Mouse (Mus musculus) midbrain, embryonic 10.5 days (tissue): Measurements from ENCODE around the gene Paqr8. TPM values are rescaled to one million over a fixed set of nuclear protein-coding genes. Genes with fewer than 3 reads are reported as not detected.
A peak's percentile ranks its signal among the peaks of the same experiment; 100 is the strongest.

Experiments
- DNase-seq: peaks from one replicate; pipeline ENCODE4 v3.0.0-alpha.2; 2017; ENCODE audit warnings: low spot score
- H3K27ac ChIP-seq: fragments of 300-500 bp; sonication (generic); replicated peaks from 2 replicates; pipeline ENCODE4 v1.5.1; 2016; ENCODE audit warnings: mild to moderate bottlenecking
- H3K27me3 ChIP-seq: fragments of 300-500 bp; sonication (generic); 2 replicates; pipeline ENCODE4 v1.6.1; 2016; ENCODE audit warnings: low read depth, mild to moderate bottlenecking; ENCODE audit not compliant: poor library complexity, severe bottlenecking
- H3K36me3 ChIP-seq: fragments of 300-500 bp; sonication (generic); 2 replicates; pipeline ENCODE4 v1.6.1; 2016; ENCODE audit warnings: mild to moderate bottlenecking, moderate library complexity
- H3K4me1 ChIP-seq: fragments of 300-500 bp; sonication (generic); 2 replicates; pipeline ENCODE4 v1.6.1; 2016
- H3K4me3 ChIP-seq: fragments of 300-500 bp; sonication (generic); 2 replicates; pipeline ENCODE4 v1.5.1; 2016; ENCODE audit warnings: mild to moderate bottlenecking, moderate library complexity
- H3K9me3 ChIP-seq: fragments of 300-500 bp; sonication (generic); replicated peaks from 2 replicates; pipeline ENCODE4 v1.6.1; 2016; ENCODE audit warnings: mild to moderate bottlenecking
- WGBS: fragments of 180-500 bp; shearing (Covaris S2); methylation state at CpG from one replicate; pipeline ENCODE4 v1.1.7; 2016; 5-methylcytosine and 5-hydroxymethylcytosine counted together
- polyA plus RNA-seq: library from polyadenylated mRNA; unstranded; fragments of >200 nt; fragmentation: Nextera tagmentation; extraction: Ambion mirVana; gene quantifications from 2 replicates; pipeline ENCODE4 v1.2.1, GENCODE M21; 2016

The Paqr8 gene
- polyA plus RNA-seq, 1 experiment from 2014 or later = 5.3 TPM

DNA sequence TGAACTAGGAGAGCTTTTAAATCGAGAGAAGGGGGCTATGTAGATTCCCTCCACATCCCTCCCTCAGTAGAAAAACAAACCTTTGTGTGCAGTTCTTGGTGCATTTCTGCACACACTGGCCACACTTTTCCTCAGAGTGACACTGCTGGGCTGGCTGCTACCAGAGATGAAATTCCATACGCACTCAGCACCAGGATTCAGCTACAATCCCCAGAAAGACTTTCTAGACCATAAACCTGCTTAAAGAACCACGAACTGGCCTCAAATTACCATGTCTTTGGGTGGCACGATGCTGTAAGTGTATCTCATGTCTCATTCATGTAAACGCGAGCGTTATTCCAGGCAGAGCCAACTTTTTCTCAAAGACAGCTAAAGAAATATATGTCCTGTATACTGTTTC, 51.5 kb downstream of the Paqr8 start:
- Histone ChIP-seq H3K4me3 (no peak overlapping the region), H3K27ac (no peak overlapping the region), H3K4me1 (no peaks in the 10 kb centered on the region), H3K27me3 (no peaks in the 10 kb centered on the region), H3K9me3 (no peaks in the 10 kb centered on the region), H3K36me3 (peaks cover 2% of the 10 kb centered on the region; the same call in 1 of the 2 replicates)
- WGBS = 90% methylated on average over 7 of the region's 7 CpGs
- no peak for DNase-seq

DNA sequence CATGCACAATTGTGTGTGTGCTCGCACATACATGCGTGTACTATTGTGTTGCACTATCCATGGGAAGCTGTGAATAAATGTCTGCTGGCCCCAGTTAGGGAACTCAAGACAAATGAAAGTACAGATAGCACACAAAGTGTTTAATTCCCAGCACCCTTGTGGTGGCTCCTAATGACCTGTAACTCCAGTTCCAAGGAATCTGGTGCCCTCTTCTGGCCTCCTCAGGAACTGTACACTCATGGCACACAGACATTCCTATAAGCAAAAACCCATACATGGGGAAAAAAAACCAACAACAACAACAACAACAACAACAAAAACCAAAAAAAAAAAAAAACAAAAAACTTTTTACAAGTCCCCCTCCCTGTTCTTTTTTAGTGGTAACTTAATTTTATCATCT, 52.6 kb downstream of the Paqr8 start:
- Histone ChIP-seq H3K27ac (no peak overlapping the region), H3K4me1 (no peaks in the 10 kb centered on the region), H3K27me3 (no peaks in the 10 kb centered on the region), H3K9me3 (no peaks in the 10 kb centered on the region), H3K4me3 (no peak overlapping the region), H3K36me3 (no peaks in the 10 kb centered on the region)
- WGBS = 95% methylated on average over 2 of the region's 2 CpGs
- no peak for DNase-seq

DNA sequence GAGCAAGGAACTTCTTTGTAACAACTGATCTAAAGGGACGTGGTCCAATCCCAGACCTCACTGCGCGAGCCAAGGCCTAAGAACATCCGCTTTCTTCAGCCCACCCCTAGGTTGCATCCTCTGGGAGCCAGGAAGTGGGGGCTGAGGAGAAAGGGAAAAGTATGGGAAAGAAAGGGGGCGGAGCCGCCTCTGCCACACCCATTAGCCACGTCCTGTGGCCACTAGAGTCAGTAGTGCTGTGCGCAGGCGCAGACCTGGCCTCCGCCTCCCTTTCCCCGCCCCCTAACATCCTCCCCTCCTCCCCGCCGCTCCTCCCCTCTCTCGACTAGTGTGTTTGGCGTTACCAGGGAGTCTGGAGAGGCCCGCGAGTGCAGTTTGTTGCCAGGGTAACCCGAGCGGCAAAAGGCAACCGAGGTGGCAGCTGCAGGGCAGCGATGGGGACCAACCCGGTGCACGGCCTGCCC, 60.9 kb downstream of the Paqr8 start, which contains the start of gene Efhc1:
Efhc1 (plus strand) TSS at position 327 of the 464 bp plus-strand sequence.
- Histone ChIP-seq H3K9me3 (no peaks in the 10 kb centered on the region), H3K27me3 (no peaks in the 10 kb centered on the region), H3K27ac (peak within 1 kb of the TSS; percentile 96), H3K36me3 (no peaks in the 10 kb centered on the region), H3K4me1 (peaks cover 17% of the 10 kb centered on the region), H3K4me3 (peak within 1 kb of the TSS; percentile 57)
- WGBS = 3% methylated on average over 21 of the region's 23 CpGs
- DNase-seq = peak; percentile 99

DNA sequence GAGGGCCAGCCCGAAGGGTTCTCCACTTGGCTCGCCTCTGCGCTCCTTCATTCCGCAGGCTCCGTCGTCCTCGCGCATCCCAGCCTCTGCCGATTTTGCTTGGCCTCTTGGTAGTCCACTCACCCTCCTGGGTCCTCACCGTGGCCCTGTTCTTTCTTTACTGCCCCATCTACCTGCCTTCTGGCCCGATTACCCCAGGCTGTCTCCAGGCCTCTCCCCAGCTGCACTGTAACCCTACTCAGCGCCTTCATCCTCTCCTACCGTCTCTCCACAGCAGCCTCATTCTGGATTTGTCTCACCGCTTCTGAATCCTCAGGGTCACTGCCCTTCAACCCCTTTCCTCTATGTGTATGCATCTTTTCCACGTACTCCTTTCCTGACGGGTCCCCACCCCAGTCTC, 61.4 kb downstream of the Paqr8 start:
- H3K27me3 ChIP-seq = no peaks in the 10 kb centered on the region
- peak overlapping the region; percentile 96 for H3K27ac ChIP-seq
- peak overlapping the region; percentile 57 for H3K4me3 ChIP-seq
- H3K36me3 ChIP-seq = no peaks in the 10 kb centered on the region
- under 1% methylated on average over 16 of the region's 16 CpGs for WGBS
- peaks cover 17% of the 10 kb centered on the region for H3K4me1 ChIP-seq
- DNase-seq = no peak
- no peaks in the 10 kb centered on the region for H3K9me3 ChIP-seq

DNA sequence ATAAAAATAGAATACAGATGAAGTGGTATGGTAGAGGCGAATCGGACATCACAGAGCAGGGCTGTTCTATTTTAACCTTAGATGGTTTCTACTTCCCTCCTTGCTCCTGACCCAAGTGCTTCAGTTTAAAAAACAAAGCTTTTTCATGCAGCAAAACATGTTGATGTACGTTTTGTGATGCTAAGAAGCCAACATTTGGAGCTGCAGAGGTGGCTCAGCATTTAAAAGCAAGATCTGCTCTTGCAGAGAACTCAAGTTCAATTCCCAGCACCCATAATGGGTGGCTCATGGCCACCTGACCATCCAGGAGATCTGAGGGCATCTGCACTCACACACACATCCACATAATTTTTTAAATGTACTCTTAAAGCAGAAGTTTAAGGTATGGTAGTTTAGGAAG, 64.5 kb downstream of the Paqr8 start:
- H3K27ac ChIP-seq = no peak overlapping the region
- WGBS = 86% methylated on average over 3 of the region's 3 CpGs
- no peak for DNase-seq
- H3K27me3 ChIP-seq = no peaks in the 10 kb centered on the region
- no peak overlapping the region for H3K4me3 ChIP-seq
- peaks cover 17% of the 10 kb centered on the region for H3K4me1 ChIP-seq
- no peaks in the 10 kb centered on the region for H3K36me3 ChIP-seq
- H3K9me3 ChIP-seq = no peaks in the 10 kb centered on the region

DNA sequence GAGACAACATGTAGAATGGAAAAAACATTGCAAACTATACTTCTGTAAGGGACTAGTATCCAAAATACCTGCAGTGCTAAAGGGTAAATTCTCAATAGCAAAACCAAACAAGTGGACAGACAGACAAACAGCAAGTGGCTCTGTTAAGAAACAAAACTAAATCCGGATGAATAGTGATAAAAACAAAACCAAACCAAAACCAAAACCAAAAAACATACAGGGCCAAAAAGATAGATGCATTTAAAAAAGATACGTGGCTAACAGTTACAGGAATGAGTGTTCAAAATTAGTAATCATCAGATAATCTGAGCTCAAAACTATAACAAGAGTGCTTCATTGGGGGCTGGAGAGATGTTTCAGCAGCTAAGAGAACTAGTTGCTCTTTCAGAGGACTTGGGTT, 79.2 kb downstream of the Paqr8 start:
- Histone ChIP-seq H3K4me3 (no peak overlapping the region), H3K27ac (no peak overlapping the region), H3K27me3 (no peaks in the 10 kb centered on the region), H3K36me3 (no peaks in the 10 kb centered on the region), H3K9me3 (no peaks in the 10 kb centered on the region), H3K4me1 (no peaks in the 10 kb centered on the region)
- 83% methylated on average over 2 of the region's 2 CpGs for WGBS
- no peak for DNase-seq

DNA sequence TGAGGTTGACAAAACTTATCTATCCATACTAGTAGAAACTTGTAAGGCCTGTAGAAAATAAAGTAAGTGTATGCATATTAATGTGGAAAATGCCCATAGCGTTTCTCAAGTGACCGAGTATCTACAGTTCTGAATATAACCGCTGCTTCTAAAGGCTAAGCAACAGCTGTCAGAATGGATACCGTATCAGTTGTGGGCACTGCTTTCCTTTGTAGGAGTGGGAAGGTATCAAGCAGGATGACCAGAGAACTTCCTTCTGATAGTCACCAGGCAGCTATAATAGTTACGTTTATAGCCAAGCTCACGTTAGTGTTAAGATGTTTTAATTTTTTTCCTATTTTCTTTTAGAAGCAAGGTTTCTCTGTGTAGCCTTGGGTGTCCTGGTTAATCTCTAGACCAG, 83.0 kb downstream of the Paqr8 start:
- H3K4me1 ChIP-seq = no peaks in the 10 kb centered on the region
- no peak overlapping the region for H3K4me3 ChIP-seq
- no peaks in the 10 kb centered on the region for H3K9me3 ChIP-seq
- no peak for DNase-seq
- H3K27me3 ChIP-seq = no peaks in the 10 kb centered on the region
- H3K36me3 ChIP-seq = no peaks in the 10 kb centered on the region
- H3K27ac ChIP-seq = no peak overlapping the region
- 96% methylated on average over 6 of the region's 6 CpGs for WGBS

DNA sequence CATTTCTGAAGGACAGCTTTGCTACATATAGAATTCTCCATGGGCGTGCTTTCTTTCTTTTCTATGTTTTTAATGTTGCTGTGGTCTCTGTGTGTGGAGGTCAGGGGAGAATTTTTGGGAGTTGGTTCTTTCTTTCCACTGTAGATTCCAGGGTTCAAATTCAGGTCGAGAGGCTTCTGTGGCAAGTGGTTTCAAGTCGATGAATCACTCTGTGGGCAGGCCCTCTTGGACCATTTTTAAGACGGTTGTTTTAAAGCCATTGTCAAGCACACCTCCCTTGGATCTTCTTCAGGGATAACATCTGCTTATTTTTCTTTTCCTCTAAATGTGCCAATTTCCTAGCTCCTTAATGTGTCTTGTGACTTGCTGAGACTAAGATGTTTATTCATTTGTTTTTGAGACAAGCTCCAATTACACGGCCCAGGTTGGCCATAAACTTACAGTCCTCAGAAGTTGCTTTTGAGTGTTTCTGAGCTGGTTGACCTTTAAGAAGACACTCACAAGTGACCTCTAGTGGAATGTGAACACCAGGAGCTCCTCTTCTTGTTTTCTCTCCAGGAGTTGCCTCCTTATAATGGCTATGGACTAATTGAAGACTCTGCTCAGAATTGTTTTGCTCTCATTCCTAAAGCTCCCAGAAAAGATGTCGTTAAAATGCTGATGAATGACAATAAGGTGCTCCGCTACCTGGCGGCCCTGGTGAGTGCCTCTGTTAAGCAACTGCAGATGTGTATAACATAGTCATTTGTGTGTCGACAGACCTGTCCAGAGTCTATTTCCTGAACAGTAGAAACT, 84.1 kb downstream of the Paqr8 start:
- no peaks in the 10 kb centered on the region for H3K36me3 ChIP-seq
- no peak overlapping the region for H3K27ac ChIP-seq
- no peak overlapping the region for H3K4me3 ChIP-seq
- 79% methylated on average over 9 of the region's 9 CpGs for WGBS
- H3K4me1 ChIP-seq = no peaks in the 10 kb centered on the region
- no peak for DNase-seq
- no peaks in the 10 kb centered on the region for H3K27me3 ChIP-seq
- H3K9me3 ChIP-seq = no peaks in the 10 kb centered on the region

DNA sequence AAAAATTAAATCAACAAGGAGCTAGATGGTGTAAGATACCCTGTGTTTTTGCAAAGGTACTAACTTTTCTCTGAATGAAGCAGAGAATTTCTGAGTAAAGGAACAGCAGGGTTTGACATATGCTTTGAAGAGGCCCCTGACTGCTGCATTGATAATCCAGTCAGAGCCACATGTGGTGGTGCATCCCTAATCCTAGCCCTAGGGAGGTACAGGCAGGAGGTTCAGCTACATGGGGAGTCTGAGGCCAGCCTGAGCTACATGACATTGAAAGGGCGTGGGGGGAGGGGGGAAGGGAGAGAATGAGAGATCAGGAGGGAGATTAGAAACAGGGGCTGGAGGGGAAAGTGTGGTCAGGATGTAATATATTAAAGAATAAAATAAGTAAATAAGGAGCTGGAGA, 90.1 kb downstream of the Paqr8 start:
- Histone ChIP-seq H3K9me3 (no peaks in the 10 kb centered on the region), H3K4me3 (no peak overlapping the region), H3K36me3 (no peaks in the 10 kb centered on the region), H3K4me1 (peaks cover 8% of the 10 kb centered on the region; the same call in 1 of the 2 replicates), H3K27ac (no peak overlapping the region), H3K27me3 (no peaks in the 10 kb centered on the region)
- no peak for DNase-seq
- 18% methylated on average over 1 of the region's 1 CpGs for WGBS

DNA sequence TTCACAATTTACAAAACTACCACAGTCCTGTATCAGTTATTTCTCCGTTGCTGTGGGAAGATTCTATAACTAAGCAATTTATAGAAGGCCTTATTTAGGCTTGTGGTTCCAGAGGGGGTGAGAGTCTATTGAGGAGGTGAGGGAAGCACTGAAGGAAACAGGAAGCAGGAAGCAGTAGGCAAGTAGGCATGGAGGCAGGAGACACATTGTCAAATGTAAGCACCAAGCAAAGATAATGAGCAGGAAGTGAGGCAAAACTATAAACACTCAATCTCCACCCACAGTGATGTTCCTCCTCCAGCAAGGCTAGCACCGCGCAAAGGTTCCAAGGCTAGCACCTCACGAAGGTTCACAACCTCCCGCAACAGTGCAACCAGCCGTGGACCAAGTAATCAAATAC, 91.4 kb downstream of the Paqr8 start:
- no peak for DNase-seq
- Histone ChIP-seq H3K27me3 (no peaks in the 10 kb centered on the region), H3K9me3 (no peaks in the 10 kb centered on the region), H3K4me3 (no peak overlapping the region), H3K4me1 (peaks cover 12% of the 10 kb centered on the region; the same call in 1 of the 2 replicates), H3K27ac (no peak overlapping the region), H3K36me3 (no peaks in the 10 kb centered on the region)
- WGBS = 89% methylated on average over 6 of the region's 6 CpGs

DNA sequence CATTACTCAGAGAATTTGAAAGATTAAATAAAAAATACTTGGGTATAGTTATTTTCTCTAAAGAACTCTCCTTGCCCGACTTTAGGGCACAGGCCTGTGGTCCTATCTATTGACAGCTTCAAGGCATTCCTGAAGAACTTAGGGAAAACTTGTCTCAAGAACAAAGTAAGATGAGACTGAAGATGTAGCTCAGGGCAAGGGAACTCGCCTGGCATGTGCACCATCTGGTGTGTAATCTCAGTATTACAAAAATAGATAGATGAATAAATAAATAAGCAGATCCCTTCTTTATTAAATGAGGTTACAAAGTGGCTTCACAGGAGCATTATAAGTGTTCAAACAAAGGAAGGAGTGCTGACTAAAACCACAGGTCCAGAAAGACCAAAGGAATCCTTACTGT, 93.7 kb downstream of the Paqr8 start:
- DNase-seq = no peak
- 75% methylated on average over 2 of the region's 2 CpGs for WGBS
- H3K4me1 ChIP-seq = peaks cover 12% of the 10 kb centered on the region; the same call in 1 of the 2 replicates
- H3K27me3 ChIP-seq = no peaks in the 10 kb centered on the region
- no peaks in the 10 kb centered on the region for H3K9me3 ChIP-seq
- H3K36me3 ChIP-seq = no peaks in the 10 kb centered on the region
- H3K27ac ChIP-seq = no peak overlapping the region
- H3K4me3 ChIP-seq = no peak overlapping the region

DNA sequence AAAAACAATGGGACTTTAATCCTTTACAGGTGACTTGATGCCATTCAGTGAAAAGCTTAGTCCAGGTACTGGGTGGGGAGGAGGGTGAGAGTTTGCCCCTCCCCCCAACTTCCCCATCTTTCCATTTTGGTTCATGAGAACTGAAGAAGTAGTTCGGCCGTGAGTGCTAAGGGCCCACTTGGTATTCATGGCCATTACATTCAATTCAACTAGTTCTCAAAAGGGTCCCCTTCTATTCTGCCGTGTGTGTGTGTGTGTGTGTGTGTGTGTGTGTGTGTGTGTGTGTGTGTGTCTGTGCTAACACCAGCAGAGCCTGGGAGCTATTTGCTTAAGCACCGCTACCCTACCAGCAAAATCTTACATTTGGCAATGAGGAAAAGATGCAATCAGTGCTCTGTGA, 94.2 kb downstream of the Paqr8 start:
- Histone ChIP-seq H3K27me3 (no peaks in the 10 kb centered on the region), H3K36me3 (no peaks in the 10 kb centered on the region), H3K9me3 (no peaks in the 10 kb centered on the region), H3K4me1 (peaks cover 12% of the 10 kb centered on the region; the same call in 1 of the 2 replicates), H3K4me3 (no peak overlapping the region), H3K27ac (no peak overlapping the region)
- no peak for DNase-seq
- WGBS = 73% methylated on average over 4 of the region's 4 CpGs

DNA sequence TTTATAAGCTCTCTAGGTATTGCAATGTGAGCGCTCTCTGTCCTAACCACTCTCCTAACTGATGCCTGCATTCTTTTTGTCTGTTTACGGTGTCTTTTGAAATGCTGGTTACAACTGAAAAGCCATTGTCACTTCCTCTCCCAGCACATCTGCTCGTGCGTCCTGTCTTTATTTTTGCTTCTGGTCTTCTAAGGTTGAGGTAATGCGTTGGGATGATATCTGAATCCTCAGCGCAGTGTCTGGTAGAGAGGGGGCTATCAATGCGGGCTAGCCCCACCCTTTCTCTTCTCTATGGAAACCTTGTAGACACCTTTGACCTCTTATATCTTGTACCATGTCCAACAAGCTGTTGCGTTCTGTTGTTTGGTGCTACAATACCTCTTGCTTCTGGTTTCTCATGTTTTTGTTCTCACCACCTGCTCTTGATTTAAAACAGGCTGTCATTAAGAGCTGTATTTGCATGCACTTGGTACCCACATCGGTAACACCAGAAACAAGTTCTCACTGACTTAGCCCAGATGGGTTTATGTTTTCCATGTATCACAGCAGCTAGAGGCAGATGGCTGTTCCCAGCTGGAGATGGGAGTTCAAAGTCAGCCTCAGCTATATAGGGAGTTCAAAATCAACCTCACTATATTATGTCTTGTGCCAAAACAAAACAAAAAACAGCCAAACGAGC, 96.1 kb downstream of the Paqr8 start:
- Histone ChIP-seq H3K4me3 (no peak overlapping the region), H3K4me1 (peaks cover 4% of the 10 kb centered on the region; the same call in 1 of the 2 replicates), H3K27me3 (no peaks in the 10 kb centered on the region), H3K27ac (no peak overlapping the region), H3K9me3 (no peaks in the 10 kb centered on the region), H3K36me3 (no peaks in the 10 kb centered on the region)
- no peak for DNase-seq
- WGBS = 78% methylated on average over 10 of the region's 10 CpGs
